Mouse (Mus musculus): ENCODE data around the gene Slc19a2. TPM values are rescaled to one million over a fixed set of nuclear protein-coding genes. Genes with fewer than 3 reads are reported as not detected.

The Slc19a2 gene
- total RNA-seq, 2 experiments from 2014 or later = 6.7 to 7.2 TPM

Other genes with a start within 250 kb of the Slc19a2 start
- 1 to 10 TPM; 2.3 to 3.6 TPM for gene Sele, start 200.8 kb upstream of the Slc19a2 start, total RNA-seq (2021)
- 1 to 10 TPM; 1.4 to 1.6 TPM for gene Sell, start 187.1 kb upstream of the Slc19a2 start, total RNA-seq (2021)
- gene Selp, start 133.8 kb upstream of the Slc19a2 start, total RNA-seq (2021) = 1 to 10 TPM in 1 of 2 experiments, under 1 TPM in 1; 0.98 to 1.2 TPM
- 1 to 10 TPM in 1 of 2 experiments, under 1 TPM in 1; 0.60 to 1.1 TPM for gene F5, start 97.2 kb upstream of the Slc19a2 start, total RNA-seq (2021)
- 1 to 10 TPM; 7.0 to 7.7 TPM for gene Ccdc181, start 26.5 kb downstream of the Slc19a2 start, total RNA-seq (2021)
- gene Nme7, start 55.1 kb downstream of the Slc19a2 start, total RNA-seq (2021) = 1 to 10 TPM; 5.8 to 6.2 TPM
- 10 to 100 TPM; 26.0 to 27.9 TPM for gene Blzf1, start 58.4 kb downstream of the Slc19a2 start, total RNA-seq (2021)
- 100 to 1,000 TPM; 429 to 462 TPM for gene Atp1b1, start 209.3 kb downstream of the Slc19a2 start, total RNA-seq (2021)